Comparison of ENCODE assay signal across 20 mouse cellular contexts in the genomic region with DNA sequence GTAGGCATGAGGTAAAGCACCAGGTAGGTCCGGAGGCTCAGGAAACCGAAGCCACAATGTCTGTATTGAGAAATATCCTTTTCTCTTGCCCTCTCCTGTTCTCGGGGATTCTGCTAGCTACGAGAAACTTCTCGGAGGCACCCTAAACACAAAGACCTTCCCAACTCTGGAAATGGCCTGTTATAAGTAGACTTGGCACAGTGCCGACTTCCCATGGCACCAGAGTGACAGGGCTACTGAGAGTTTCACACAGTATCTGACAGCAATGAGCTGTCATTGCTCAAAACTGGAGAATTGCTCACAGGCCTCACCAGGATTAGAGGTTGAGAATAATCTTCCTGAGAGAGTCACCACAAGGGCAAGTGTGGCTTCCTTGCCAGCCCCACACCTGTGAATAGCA. TPM values are rescaled to one million over a fixed set of nuclear protein-coding genes. Genes with fewer than 3 reads are reported as not detected.
DNase-seq lines count a peak whose midpoint lies in the region; ATAC-seq and TF ChIP-seq lines count a peak whose summit lies in the region.
"Had no signal": no experiment of that assay in that cellular context is flagged by ENCODE, and none has a peak within 500 bp of the region (broad histone marks: within the 10 kb centered on the region; RNA-seq: fewer than 3 reads in every experiment).

No protein-coding gene starts in this region.

- H3K4me2 ChIP-seq in heart, embryonic 15.5 days = no peak overlapping the region
- no peak overlapping the region for H3K4me2 ChIP-seq in heart, postnatal 0 days (ENCODE audit: low read depth, low read length)
- H3K4me2 ChIP-seq: embryonic facial prominence, embryonic 13.5 days; forebrain, embryonic 12.5 days; hindbrain, embryonic 12.5 days had no signal

- H3K4me1 ChIP-seq in heart, adult 2 months (ENCODE audit: control insufficient read depth, insufficient read depth, low read length) = no peaks in the 10 kb centered on the region
- H3K4me1 ChIP-seq in heart, embryonic 15.5 days (replicated peaks) = peaks cover 33% of the 10 kb centered on the region
- H3K4me1 ChIP-seq in heart, postnatal 0 days (ENCODE audit: control insufficient read depth, insufficient read depth) = peaks cover 37% of the 10 kb centered on the region
- H3K4me1 ChIP-seq: forebrain, embryonic 12.5 days had no signal

- ATAC-seq in heart, embryonic 15.5 days (replicated peaks; ENCODE audit: insufficient number of reproducible peaks, insufficient read depth, low FRiP score, low read depth) = no peak
- ATAC-seq in heart, postnatal 0 days (ENCODE audit: insufficient read depth, low read depth) = 0 out of 2 replicates have a peak, but pooled peaks have one; percentile 9
- ATAC-seq: forebrain, embryonic 16.5 days; hindbrain, embryonic 16.5 days; inflammation-experienced regulatory T-cells, adult 6 months; intestine, postnatal 0 days had no signal

- H3K9ac ChIP-seq in heart, adult 2 months (ENCODE audit: low read depth, low read length) = no peak overlapping the region
- no peak overlapping the region for H3K9ac ChIP-seq in heart, embryonic 15.5 days
- H3K9ac ChIP-seq in heart, postnatal 0 days (replicated peaks; ENCODE audit: low read depth, low read length) = no peak overlapping the region
- H3K9ac ChIP-seq: embryonic facial prominence, embryonic 13.5 days; forebrain, embryonic 12.5 days; hindbrain, embryonic 12.5 days had no signal

- WGBS in heart, adult 2 months = 79% methylated on average over 6 of the region's 6 CpGs
- WGBS in heart, embryonic 15.5 days = 52% methylated on average over 6 of the region's 6 CpGs
- 45% methylated on average over 6 of the region's 6 CpGs for WGBS in heart, postnatal 0 days

- H3K36me3 ChIP-seq in heart, adult 2 months (ENCODE audit: control insufficient read depth, insufficient read depth, low read length) = no peaks in the 10 kb centered on the region
- no peaks in the 10 kb centered on the region for H3K36me3 ChIP-seq in heart, embryonic 15.5 days
- no peaks in the 10 kb centered on the region for H3K36me3 ChIP-seq in heart, postnatal 0 days (replicated peaks; ENCODE audit: control insufficient read depth, insufficient read depth, low read length)
- H3K36me3 ChIP-seq: embryonic facial prominence, embryonic 13.5 days; forebrain, embryonic 12.5 days; hindbrain, embryonic 12.5 days had no signal

- intact Hi-C loops in heart, adult 2 months (cut with DNase I) = no loop called here
- intact Hi-C loops in heart, postnatal 36 days (cut with DNase I) = no loop called here

- TF ChIP-seq CTCF in heart, adult 2 months (IDR thresholded peaks at IDR 0.05) = no peak
- no peak for TF ChIP-seq CTCF in heart, postnatal 0 days (IDR thresholded peaks at IDR 0.05; ENCODE audit: low read depth)

- TF ChIP-seq POLR2A in heart, adult 2 months (IDR thresholded peaks at IDR 0.05; ENCODE audit: insufficient read depth, low read depth, low read length) = no peak

- H3K27ac ChIP-seq in heart, adult 2 months = peak overlapping the region; percentile 7; the same call in 1 of the 2 replicates
- H3K27ac ChIP-seq in heart, embryonic 15.5 days = peak overlapping the region; percentile 76
- peak overlapping the region; percentile 83 for H3K27ac ChIP-seq in heart, postnatal 0 days (ENCODE audit: low read depth)
- H3K27ac ChIP-seq: embryonic facial prominence, embryonic 13.5 days; forebrain, embryonic 12.5 days; hindbrain, embryonic 12.5 days had no signal

- H3K9me3 ChIP-seq in heart, embryonic 15.5 days (replicated peaks) = no peaks in the 10 kb centered on the region
- H3K9me3 ChIP-seq in heart, postnatal 0 days (replicated peaks; ENCODE audit: control insufficient read depth, low read length) = no peaks in the 10 kb centered on the region
- H3K9me3 ChIP-seq: embryonic facial prominence, embryonic 13.5 days; forebrain, embryonic 12.5 days; hindbrain, embryonic 12.5 days had no signal

- TF ChIP-seq EP300 in heart, adult 2 months (IDR thresholded peaks at IDR 0.05; ENCODE audit: insufficient read depth, low read depth, low read length) = no peak
- no peak for TF ChIP-seq EP300 in heart, postnatal 0 days (IDR thresholded peaks at IDR 0.05; ENCODE audit: low read depth)

- no peak overlapping the region for H3K4me3 ChIP-seq in heart, adult 2 months
- H3K4me3 ChIP-seq in heart, embryonic 15.5 days = no peak overlapping the region
- H3K4me3 ChIP-seq in heart, postnatal 0 days (ENCODE audit: low read depth, low read length) = no peak overlapping the region
- H3K4me3 ChIP-seq: embryonic facial prominence, embryonic 13.5 days; forebrain, embryonic 12.5 days; hindbrain, embryonic 12.5 days had no signal

- DNase-seq in heart, adult 2 months = no peak
- no peak for DNase-seq in heart, adult 8-10 months (ENCODE audit: low spot score)
- no peak for DNase-seq in heart, postnatal 36 days
- DNase-seq in heart, postnatal 0 days (ENCODE audit: low spot score) = no peak
- no peak for DNase-seq in kidney, postnatal 4 days
- DNase-seq: adrenal gland, adult 8-10 months; adrenal gland, postnatal 36 days; cerebellum, adult 11 months; cerebellum, adult 9-10 months; cerebellum, postnatal 36 days; gastrocnemius, postnatal 14 days; kidney, adult 9 months had no signal

- H3K27me3 ChIP-seq in heart, adult 2 months (ENCODE audit: control insufficient read depth, insufficient read depth, low read length) = no peaks in the 10 kb centered on the region
- H3K27me3 ChIP-seq in heart, embryonic 15.5 days = no peaks in the 10 kb centered on the region
- no peaks in the 10 kb centered on the region for H3K27me3 ChIP-seq in heart, postnatal 0 days (ENCODE audit: control insufficient read depth, insufficient read depth, low read length)
- H3K27me3 ChIP-seq: embryonic facial prominence, embryonic 13.5 days; forebrain, embryonic 12.5 days; hindbrain, embryonic 12.5 days had no signal

- no peaks in the 10 kb centered on the region for H3K79me2 ChIP-seq in heart, adult 2 months (replicated peaks; ENCODE audit: control insufficient read depth, insufficient read depth, low read length)

RNA-seq across cellular contexts. Expression of gene Pdzd2, which starts 21.0 kb away (rescaled TPM):
- total RNA-seq in heart, adult 2 months (2021) = 10 to 100 TPM; 78.9 to 83.9 TPM
- polyA plus RNA-seq in heart, adult 2 months (2012; rRNA removed) = 15.0 and 25.0 TPM in 2 replicates
- total RNA-seq in heart, adult 8-10 months (2022) = 10 to 100 TPM; 65.7 to 97.5 (median 80.6) TPM
- polyA plus RNA-seq in heart, embryonic 15.5 days (2015; fragmentation: Nextera tagmentation; extraction: Ambion mirVana) = 18.7 and 21.2 TPM in 2 replicates
- total RNA-seq in heart, postnatal 36 days (2021) = 100 to 1,000 TPM in 1 of 2 experiments, 10 to 100 TPM in 1; 86.3 to 104 TPM
- 82.8 and 86.0 TPM in 2 replicates for total RNA-seq in heart, postnatal 0 days (2014; rRNA removed; ENCODE audit: low replicate concordance)
- 26.3 and 36.1 TPM in 2 replicates for polyA plus RNA-seq in heart, postnatal 0 days (2015; fragmentation: Nextera tagmentation; extraction: Ambion mirVana)

Comparison
In these comparisons a context has a peak if more than half of its experiments do, and no peak if none do; other contexts are left out.
1. H3K27ac ChIP-seq: peak in every context shown above with its lines; median percentile 83 in heart, postnatal 0 days; 76 in heart, embryonic 15.5 days; 7 in heart, adult 2 months.